Mouse (Mus musculus) kidney, adult 2 months (tissue): Measurements from ENCODE around the gene Atxn7l2.

ENCODE experiments used
- CTCF ChIP-seq: fragments of 200-500 bp; conservative IDR thresholded peaks from 2 replicates; pipeline ENCODE4 v1.5.1; 2011; ENCODE audit warnings: low read depth, mild to moderate bottlenecking, control low read depth, low read length, moderate library complexity, mixed read lengths; ENCODE audit not compliant: insufficient read depth, insufficient read length
- POLR2A ChIP-seq: fragments of 200-500 bp; IDR thresholded peaks from one replicate; pipeline ENCODE4 v1.6.1; 2011; ENCODE audit warnings: low read depth, low read length, control low read depth

DNA sequence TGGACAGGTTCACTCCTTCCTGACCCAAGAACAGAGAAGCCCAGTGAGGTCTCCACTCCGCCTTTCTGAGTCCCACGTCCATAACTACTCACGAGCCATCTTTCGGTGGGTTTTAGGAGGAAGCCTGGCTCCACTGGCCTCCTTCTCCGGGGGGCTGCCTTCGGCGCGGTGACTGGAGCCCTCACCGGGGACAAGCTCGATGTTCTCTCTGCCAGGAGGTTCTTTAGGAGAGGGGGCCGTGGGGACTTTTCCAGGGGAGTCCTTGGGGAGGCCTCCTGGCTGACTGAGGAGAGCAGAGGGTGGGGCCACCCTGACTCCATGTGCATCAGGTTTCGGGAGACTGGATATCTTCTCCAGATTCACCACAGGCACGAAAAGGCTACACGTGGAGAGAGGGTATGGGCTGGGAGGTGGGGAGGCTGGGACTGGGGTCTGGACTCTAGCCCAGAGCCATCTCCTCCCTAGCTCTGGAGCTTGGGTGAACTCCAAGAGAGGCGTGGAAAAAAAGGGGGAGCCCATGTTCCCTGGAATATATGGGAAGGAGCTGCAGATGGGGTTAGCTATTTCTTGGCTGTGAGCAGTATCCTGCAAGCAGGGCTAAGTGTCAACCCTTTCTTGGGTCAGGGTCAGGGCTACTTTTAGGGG lies 3.9 kb downstream of the Atxn7l2 start:
- TF ChIP-seq CTCF (no peak), POLR2A (no peak)
